Mouse (Mus musculus): ENCODE results near the gene Tmem104.

Gene Tmem104

DNA sequence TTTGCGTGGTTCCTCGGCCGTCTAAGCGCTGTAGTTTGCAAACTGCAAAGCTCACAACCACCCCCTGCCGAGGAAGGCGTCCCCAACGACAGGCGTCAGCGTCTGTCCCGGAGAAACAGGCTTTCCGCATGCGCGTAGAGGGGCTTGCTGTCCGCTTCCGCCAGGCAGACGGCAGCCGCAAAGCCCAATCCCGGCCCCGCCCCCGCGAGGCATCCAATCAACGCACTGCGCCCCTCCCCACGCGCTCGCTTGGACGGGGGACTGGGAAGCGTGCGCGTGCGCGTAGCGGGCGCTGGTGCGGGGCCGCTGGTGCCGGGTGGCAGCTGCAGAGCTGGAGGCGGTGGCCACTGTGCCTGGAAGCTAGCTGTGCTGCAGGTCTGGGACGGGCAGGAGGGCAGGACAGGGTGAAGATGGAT lies at the start of gene Tmem104:
Tmem104 (plus strand) TSS at position 264 of the 416 bp plus-strand sequence.
- peak; percentile 99 for DNase-seq (ENCODE audit: low spot score)

DNA sequence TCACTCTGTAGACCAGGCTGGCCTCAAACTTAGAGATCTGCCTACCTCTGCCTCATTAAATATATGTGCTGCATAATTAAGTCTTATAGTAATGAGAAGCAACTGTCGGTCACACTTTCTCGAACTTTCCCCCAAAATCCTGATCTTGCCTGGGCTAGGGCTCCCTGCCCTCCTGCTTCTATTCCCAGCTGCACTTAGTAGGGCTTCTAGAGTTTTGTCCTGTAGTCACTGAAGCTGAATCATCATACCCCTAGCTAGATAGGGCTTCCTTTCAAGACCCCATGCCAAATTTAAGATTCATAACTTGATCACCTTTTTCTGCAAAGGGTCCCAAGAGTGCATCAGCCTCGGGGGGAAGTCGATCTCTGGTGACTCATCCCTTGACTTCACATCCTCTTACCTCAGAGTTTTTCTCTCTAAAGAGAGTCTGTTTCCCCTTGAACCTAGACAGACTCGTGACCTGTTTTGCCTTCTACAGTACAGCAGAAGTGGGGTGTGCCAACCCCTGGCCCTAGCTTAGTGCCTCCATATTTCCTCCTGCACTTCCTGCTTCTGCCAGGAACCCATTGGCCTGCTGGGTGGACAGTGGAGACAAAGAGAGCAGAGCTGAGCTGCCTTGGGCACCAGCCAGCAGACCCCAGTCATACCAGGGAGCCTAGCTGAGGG lies 48.6 kb upstream of the Tmem104 start:
- peak; percentile 12 for DNase-seq (ENCODE audit: low spot score)

DNA sequence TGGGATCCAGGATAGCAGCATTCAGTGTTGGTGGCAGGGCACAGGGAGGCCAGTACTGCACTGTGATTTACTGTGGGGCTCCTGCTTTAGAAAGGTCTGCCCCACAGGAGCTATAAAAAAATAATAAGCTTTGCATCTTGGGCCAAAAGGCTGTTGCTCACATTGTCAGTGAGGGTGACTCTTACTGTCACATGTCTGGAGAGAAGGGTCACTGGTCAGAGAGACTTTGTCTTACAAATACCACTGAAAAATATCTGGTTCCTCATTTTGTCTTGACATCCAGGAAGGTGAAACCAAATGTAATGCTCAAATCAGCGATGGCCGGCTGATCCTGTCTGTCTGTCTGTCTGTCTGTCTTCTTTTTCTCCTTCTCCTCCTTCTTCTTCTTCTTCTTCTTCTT lies 45.3 kb upstream of the Tmem104 start:
- no peak for DNase-seq (ENCODE audit: low spot score)

DNA sequence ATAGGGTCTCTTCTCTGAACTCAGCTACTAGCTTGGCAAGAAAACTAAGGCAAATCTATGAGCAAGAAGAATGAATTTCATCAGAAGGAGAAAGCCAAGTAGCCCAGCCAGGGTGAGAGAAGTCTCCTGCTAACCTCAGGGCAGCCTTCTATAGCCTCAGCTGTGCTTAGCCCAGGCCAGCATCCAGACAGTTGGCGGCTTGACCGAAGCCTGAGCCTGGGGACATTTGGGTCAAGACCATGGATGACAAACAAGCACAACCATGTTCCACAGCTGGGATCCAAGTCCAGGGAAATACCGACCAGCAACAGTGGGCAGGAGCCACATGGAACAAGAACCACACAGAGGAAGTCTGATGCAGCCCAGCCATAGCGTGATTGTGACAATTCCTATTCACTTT lies 39.5 kb upstream of the Tmem104 start:
- no peak for DNase-seq (ENCODE audit: low spot score)

DNA sequence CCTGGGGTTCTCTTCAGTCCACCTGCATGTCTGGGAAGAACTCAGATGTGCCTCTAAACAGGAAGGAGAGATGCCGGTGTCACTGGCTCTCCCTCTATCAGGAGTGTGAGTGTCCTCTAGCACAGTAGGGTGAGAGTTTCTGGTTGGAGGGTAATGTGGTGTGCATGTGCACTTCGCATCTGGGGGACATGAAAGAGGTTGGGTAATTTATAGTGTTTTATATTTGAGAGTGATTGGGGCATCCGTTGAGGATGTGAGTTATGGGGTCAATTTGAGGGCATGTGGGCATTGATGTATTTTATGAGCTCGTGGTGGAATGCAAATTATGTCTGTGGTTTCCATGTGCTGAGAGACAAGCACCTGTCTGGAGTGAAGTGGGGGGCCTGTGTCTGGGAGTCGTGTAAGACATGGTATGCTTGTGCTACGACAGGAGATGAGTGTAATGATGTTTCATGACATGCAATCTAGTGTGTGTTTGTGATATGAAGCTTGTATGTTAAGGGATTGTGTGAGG lies 36.5 kb upstream of the Tmem104 start:
- DNase-seq (ENCODE audit: low spot score), result no peak

DNA sequence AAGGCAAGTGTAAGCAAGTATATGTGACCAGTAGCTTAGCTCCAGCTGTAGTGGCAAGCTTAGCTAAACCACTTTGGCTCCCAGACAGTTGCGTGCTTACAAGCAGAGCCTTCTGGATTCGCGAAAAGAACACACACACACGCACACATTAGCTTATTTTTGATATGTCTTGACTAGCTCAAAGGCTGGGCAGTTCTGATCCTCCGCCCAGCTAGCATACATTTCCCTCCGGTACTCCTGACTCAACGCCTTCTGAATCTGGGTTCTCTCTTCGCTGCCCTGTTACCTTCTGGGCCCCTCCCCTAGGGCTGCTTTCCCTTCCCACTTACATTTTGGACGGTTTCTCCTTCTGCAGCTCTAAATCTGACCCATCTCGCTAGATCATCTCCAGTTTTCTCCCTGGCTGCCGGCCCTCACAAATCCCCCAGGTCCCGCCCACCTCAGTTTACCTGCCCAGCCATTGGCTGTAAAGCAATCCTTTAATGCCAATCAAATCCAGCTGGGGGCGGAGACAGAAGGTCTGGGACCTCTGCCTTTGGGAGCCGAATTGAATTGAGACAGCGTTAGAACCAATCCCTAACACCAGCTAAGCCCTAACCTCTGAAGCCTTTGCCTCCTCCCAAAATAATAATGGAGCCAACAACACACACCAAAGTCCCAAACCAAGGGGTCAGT lies 35.4 kb upstream of the Tmem104 start:
- DNase-seq (ENCODE audit: low spot score), result peak; percentile 40

DNA sequence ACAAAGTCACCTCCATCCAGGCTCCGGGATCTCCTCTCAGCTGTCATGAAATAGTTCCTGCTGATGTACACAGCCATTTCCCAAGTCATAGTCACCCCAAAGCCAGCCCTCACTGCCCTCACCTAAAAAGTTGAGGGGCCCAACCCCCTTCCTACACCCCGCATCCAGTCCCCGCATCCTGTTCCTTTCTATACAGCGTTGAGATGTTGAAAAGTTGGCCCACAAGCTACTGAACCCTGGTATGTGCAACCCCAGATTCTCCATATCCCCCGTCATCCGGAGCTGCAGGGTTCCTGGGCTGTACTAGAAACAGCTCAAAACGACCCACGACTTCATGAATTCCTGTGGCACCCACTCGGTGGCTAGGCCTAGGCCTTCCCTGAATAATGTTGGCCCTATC lies 34.2 kb upstream of the Tmem104 start:
- no peak for DNase-seq (ENCODE audit: low spot score)

DNA sequence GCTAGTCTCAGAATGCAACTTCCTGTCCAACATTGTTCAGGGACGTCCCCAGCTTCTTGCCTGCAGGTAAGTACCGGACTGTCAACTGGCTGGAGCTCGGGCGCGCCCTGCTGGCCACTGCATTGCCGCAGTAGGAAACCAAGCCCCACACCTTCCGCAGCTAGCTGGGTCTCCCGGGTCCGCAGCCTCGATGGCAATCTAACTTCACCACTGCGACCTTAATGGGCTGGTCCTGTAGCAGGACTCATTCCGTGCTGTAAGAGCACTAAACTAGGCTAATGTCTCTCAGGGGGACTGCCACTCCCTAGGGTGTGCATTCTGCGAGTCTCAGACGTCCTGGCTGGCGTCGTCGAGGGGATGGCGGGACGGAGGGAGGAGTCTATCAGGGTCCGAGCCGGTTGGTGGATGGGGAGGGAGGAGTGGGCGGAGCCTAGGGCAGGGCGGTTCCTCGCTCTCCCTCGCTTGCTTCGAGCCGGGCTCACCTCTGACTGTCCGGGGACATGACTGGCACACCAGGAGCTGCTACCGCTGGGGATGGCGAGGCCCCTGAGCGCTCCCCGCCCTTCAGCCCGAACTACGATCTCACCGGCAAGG lies 33.5 kb upstream of the Tmem104 start:
- peak; percentile 81 for DNase-seq (ENCODE audit: low spot score)

DNA sequence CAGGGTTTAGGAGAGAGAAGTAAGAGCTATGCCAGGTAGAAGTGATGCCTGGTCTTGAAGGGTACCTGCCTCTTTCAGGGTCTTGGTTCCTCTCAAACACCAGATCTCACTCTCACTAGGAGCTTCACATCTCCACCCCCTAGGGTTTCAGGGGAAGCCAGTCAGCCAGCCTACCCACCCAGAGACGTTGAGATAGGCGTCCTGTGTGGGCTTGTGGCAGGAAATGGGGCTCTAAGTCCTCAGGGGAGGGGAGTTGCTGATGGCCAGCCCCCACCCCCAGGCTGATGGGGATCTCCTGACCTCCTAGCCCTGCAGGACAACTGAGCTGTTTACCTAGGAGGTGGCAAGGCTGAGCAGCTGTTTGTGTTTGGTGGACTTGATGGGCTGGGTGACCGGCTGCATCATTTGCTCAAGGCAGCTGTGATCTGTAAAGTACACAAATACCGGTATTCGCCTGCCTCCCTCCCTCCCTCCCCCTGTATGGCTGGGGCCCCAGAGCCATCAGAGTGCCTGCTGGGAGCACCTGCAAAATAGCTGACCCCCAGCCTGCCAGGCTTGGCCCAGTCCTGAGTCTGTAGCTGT lies 32.1 kb upstream of the Tmem104 start:
- DNase-seq (ENCODE audit: low spot score), result no peak

DNA sequence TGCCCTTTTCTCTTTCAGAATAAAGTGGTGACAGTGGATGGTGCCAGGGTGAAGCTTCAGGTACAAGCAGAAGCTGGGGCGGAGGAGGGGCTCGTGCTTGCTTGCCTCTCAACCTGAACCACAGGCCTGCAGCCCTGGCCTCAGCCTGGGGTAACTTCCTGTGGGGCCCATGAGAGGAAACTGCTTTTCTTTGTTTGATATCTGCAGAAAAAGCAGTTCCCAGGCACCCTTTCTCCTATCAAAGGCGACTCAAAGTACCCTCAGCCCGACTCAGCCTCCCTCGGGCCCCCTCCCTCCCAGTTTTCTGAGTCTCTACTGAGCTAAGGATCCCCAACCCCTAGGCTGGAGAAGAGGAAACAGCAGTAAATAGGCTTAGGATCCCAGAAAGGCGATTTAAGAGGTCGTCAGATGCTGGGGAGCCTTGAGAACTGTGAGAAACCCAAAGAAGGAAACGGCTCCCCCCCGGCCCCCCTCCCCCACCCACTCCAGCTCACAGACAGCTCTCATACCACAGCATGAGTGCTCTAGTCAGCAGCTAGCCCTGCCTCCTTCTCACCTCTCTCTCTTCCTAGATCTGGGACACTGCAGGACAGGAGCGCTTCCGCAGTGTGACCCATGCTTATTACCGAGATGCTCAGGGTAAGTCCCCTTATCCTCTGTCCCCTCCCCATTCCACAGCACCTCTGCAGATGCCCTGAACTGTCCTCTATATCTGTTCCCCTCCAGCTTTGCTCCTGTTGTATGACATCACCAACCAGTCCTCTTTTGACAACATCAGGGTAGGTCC lies 29.2 kb upstream of the Tmem104 start:
- DNase-seq (ENCODE audit: low spot score), result no peak

DNA sequence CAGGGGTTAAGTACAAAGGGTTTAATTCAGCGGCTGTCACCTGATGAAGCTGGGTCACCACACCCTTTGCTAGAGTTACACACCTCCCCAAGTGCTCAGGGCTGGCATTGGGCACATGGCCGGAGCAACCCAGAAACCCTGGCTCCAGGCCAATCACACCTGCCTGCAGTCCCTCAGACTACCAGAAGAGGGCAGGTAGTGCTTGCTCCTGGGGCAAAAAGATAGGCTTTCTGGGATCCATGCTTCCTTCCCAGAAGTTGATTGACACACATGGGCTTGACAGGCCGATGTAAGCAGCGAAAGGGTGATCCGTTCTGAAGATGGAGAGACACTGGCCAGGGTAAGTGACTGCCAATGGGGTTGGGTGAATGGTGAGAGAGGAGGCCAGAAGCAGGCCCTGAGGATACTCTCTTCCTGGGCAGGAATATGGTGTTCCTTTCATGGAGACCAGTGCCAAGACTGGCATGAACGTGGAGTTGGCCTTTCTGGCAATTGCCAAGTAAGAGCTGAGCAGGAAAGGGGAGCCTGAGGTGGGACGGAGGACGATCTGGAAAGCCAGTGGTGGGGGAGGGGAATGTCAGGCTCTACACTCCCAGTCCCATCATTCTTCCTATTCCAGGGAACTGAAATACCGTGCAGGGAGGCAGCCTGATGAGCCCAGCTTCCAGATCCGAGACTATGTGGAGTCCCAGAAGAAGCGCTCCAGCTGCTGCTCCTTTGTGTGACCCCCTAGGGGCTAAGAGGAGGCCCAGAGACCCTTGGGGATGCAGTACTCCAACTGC lies 27.1 kb upstream of the Tmem104 start:
- DNase-seq (ENCODE audit: low spot score), result peak; percentile 76

DNA sequence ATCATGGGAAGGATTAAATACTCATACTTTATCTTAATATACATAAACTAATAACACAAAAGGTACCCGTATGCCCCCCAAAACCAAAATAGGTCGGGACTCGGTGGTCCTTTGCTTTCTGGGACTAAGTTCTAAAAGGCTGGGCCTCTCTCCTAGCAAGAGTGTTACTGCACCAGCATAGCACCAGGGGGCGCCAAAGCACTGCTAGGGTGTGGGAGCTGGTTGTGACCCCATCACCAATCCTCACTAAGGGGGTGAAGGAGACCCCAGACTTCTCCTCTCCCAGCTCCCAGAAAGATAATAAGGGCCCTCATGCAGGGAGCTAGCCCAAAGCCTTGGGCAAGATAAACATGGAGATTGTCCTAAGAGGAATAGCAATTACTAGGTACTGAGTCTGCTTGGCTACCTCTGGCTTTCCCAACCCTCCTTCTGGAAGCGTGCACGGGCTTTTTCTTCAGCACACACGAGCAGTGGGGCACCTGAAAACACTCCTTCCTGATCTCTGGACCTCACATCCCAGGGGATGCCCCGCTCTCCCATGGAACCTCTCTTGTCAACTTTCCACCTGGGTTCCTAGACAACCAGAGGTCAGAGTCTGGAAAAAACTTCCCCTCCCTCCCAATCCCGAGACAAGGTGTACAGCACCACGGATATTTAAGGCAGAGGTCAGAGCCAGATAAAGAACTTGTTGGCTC lies 26.3 kb upstream of the Tmem104 start:
- DNase-seq (ENCODE audit: low spot score), result peak; percentile 56

DNA sequence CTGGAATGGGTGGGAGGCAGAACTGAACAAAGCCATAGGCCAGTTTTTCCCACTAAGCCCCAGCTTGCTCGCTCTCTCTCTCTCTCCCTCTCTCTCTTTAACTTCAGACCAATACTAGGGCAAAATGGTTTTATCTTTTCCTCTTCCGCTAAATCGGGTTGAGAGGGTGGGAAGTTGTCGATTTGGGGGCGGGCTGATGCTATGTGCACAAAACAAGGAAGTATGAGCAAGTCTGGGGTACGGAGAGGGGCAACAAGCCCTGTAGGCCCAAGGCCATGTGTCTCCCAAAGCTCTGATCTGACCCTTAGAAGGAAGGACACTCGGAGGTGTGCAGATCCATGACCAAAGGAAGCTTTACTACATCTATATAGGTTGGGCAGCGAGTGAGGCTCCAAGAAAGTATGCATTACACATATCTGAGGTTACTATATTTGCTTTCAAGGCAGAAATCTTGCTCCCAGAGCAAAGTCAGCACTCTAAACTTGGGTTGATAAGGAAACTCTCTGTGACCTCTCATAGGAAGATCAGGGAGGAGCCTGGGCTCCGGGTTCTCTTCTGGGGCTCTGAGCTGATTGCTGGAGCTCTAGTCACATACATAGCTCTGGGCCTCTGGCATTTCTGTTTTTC lies 25.6 kb upstream of the Tmem104 start:
- no peak for DNase-seq (ENCODE audit: low spot score)

DNA sequence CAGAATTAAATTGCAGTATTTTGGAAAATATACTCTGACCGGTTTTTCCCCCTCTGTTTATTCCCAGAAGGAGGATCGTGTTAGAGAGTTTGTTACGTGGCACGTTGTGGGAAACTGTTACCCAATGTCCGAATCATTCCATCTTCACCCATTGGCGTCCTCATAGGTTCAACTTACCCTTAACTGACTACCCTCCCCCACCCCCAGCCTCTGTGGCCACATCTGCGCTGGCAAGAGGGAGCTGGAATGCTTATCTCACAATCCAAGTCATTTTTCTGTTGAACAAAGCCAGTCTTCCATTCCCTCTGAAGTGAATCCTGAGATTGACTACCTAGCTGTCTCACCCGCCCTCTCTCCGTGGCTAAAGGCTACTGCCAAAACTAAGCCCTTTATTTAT lies 25.1 kb upstream of the Tmem104 start:
- no peak for DNase-seq (ENCODE audit: low spot score)

DNA sequence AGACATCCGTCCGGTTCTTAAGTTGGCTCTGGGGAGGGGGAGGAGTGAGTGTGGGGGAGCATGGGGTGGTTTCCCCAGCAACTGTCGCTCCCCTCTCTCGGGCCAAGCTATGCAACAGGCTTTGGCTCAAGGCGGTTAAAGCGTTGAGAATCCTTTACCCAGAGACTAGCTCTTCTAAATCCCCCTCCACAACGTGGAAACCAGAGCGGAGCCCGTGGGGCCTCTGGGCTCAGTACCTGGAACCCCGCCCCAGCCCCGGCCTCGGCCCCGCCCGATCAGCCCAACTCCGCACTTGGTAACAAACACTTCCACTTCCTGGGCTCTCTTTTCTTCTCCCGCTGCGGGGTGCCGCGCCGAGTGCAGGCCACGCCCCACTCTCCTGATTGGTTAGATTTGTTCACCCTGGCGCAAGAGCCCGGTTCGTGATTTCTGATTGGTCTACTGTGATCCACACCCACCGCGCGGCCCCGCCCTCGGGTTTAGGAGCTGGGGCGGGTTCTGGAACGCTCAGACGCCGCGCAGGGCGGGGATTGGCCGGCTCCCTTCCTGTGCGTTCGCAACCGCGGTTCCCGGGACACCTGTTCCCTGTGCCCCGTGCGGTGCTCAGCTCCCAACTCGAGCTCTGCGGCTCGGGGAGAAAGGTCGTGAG lies 24.3 kb upstream of the Tmem104 start, which contains the start of gene Slc9a3r1:
Slc9a3r1 (plus strand) TSS at position 510 of the 649 bp plus-strand sequence.
- DNase-seq (ENCODE audit: low spot score), result peak; percentile 97

DNA sequence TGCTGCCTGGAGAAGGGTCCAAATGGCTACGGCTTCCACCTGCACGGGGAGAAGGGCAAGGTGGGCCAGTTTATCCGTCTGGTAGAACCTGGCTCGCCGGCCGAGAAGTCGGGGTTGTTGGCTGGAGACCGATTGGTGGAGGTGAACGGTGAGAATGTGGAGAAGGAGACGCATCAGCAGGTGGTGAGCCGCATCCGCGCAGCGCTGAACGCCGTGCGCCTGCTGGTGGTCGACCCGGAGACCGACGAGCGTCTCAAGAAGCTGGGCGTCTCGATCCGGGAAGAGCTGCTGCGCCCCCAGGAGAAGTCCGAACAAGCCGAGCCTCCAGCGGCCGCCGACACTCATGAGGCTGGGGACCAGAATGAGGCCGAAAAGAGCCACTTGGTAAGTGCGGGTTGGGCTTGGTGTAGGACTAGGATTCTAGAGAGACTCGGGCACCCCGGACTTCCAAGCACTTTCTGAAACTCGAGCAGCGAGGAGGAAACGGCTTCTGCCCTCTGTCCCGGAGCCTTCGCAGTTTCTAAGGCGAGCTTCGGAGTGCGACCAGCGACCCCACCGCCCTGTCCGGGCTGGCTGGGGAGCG lies 23.6 kb upstream of the Tmem104 start:
- DNase-seq (ENCODE audit: low spot score), result no peak

DNA sequence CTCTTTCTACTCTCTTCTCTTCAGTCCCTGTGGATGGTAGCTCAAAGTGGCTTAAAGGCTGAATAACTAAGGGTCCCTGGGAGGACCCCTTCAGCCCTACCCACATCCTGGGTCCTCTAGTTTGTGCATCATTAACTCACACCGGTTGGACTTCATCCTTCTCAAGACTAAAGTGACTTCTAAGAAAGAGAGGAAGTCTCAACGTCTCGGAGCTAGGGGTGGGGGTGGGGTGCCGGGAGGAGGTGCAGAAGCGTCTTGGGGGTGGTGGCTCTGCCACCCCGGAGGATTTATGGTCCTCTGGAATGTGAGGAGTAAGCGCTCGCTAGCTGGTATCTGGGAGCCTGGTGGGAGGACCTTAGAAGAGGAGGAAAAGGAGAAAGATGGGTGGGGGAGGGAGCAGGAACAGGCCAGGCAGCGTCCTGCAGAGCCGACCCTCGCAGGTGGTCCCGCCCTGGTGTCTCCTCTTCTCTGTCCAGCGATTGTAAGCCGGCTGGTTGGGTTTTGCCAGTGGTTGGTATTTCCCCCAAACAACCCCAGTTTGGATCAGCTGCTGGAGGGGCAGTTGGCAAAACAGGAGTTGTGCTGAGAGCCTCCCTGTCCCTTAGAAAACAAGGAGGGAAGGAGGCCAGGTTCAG lies 22.8 kb upstream of the Tmem104 start:
- no peak for DNase-seq (ENCODE audit: low spot score)

DNA sequence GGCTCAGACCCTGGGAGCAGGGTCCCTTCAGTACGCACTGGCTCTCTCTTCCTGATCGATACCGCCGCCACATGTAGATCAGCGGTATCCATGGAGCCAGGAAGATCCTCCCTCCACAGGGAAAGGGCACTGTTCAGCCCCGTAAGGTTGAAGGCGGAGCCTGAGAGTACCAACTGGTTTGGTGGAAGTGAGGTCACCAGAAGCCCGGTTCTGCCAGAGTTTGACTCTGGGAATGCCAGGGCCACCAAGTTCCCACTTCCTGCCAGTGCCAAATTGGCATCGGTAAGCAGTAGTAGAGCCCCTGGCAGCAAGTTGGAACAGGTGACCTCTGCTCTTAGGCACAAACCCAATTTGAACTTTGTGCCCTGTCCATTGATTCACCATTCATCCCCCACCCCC lies 22.3 kb upstream of the Tmem104 start:
- DNase-seq (ENCODE audit: low spot score), result peak; percentile 54

DNA sequence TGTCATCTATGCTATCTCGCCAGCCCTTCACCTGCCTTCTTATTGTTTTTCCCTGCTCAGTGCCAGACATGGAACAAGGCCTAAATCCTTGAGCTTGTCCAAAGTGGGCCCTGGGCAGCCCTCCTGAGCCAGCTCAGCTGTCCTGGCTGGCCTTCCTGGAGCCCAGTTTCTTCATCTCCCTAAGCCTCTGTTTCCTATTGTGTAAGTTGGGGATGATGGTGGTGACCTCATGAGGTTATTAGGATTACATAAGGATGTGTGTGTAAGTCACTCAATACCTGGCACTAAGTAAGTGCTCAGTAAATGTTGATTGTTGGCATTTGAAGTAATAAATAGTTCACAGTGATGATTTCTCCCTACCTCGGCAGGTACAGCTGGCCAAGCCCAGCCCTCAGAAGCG lies 20.5 kb upstream of the Tmem104 start:
- no peak for DNase-seq (ENCODE audit: low spot score)

Data from layer of hippocampus, adult 11-12 months (tissue).